Mouse (Mus musculus): Measurements from ENCODE around the gene Mars.

The Mars gene

GRCm38 (mm10) chr10:127262548-127263398 is 48.8 kb downstream of the Mars start, which contains the start of gene Kif5a:
Kif5a (minus strand) TSS chr10:127263348.
- DNase-seq (ENCODE audit: low spot score in 2 of 2), result peak in 1 of 2 experiments; percentile 16

- no peak for DNase-seq (ENCODE audit: low spot score in 2 of 2)
Measured at GRCm38 (mm10) chr10:127261706-127262547, 49.7 kb downstream of the Mars start.

GRCm38 (mm10) chr10:127258489-127258888 is 53.1 kb downstream of the Mars start:
- no peak for DNase-seq (ENCODE audit: low spot score in 2 of 2)

GRCm38 (mm10) chr10:127257790-127258189 is 53.8 kb downstream of the Mars start:
- DNase-seq (ENCODE audit: low spot score in 2 of 2), result no peak

- DNase-seq (ENCODE audit: low spot score in 2 of 2), result no peak
Measured at GRCm38 (mm10) chr10:127255625-127256345, 55.8 kb downstream of the Mars start.

GRCm38 (mm10) chr10:127250810-127251209 is 60.8 kb downstream of the Mars start:
- no peak for DNase-seq (ENCODE audit: low spot score in 2 of 2)
